Mouse (Mus musculus): Measurements from ENCODE around the gene A930017K11Rik. TPM values are rescaled to one million over a fixed set of nuclear protein-coding genes. Genes with fewer than 3 reads are reported as not detected.

A930017K11Rik gene
- total RNA-seq, 2 experiments from 2014 or later: not detected

Other genes with a start within 250 kb of the A930017K11Rik start
Only the 30 nearest of the 33 such genes appear.
- gene Rpusd1, start 224.9 kb downstream of the A930017K11Rik start, total RNA-seq (2015): 6.0 and 7.0 TPM in 2 replicates
- 3.9 TPM in 2 replicates for gene Rpusd1, start 224.9 kb downstream of the A930017K11Rik start, total RNA-seq (2017)
- 0.16 TPM in 1 of 2 replicates, not detected in the other for gene Mslnl, start 216.5 kb downstream of the A930017K11Rik start, total RNA-seq (2015)
- not detected in 2 replicates for gene Mslnl, start 216.5 kb downstream of the A930017K11Rik start, total RNA-seq (2017)
- gene Msln, start 198.2 kb downstream of the A930017K11Rik start, total RNA-seq (2015): not detected in 2 replicates
- gene Msln, start 198.2 kb downstream of the A930017K11Rik start, total RNA-seq (2017): not detected in 2 replicates
- 11.6 and 14.5 TPM in 2 replicates for gene Narfl, start 178.8 kb downstream of the A930017K11Rik start, total RNA-seq (2015)
- 12.8 and 28.3 TPM in 2 replicates for gene Narfl, start 178.8 kb downstream of the A930017K11Rik start, total RNA-seq (2017)
- gene Haghl, start 166.9 kb downstream of the A930017K11Rik start, total RNA-seq (2015): 10.3 and 10.5 TPM in 2 replicates
- 10.7 and 15.9 TPM in 2 replicates for gene Haghl, start 166.9 kb downstream of the A930017K11Rik start, total RNA-seq (2017)
- not detected in 2 replicates for gene Ccdc78, start 166.0 kb downstream of the A930017K11Rik start, total RNA-seq (2015)
- gene Ccdc78, start 166.0 kb downstream of the A930017K11Rik start, total RNA-seq (2017): 0.16 TPM in 1 of 2 replicates, not detected in the other
- gene Fam173a, start 159.7 kb downstream of the A930017K11Rik start, total RNA-seq (2015): 69.7 and 85.6 TPM in 2 replicates
- gene Fam173a, start 159.7 kb downstream of the A930017K11Rik start, total RNA-seq (2017): 17.7 and 36.5 TPM in 2 replicates
- 0.69 and 7.2 TPM in 2 replicates for gene AC134908.4, start 156.9 kb downstream of the A930017K11Rik start, total RNA-seq (2015)
- not detected in 2 replicates for gene AC134908.4, start 156.9 kb downstream of the A930017K11Rik start, total RNA-seq (2017)
- gene Metrn, start 155.4 kb downstream of the A930017K11Rik start, total RNA-seq (2015): 2.6 and 3.2 TPM in 2 replicates
- 8.3 and 11.2 TPM in 2 replicates for gene Metrn, start 155.4 kb downstream of the A930017K11Rik start, total RNA-seq (2017)
- not detected in 2 replicates for gene Fbxl16, start 143.5 kb downstream of the A930017K11Rik start, total RNA-seq (2015)
- not detected in 2 replicates for gene Fbxl16, start 143.5 kb downstream of the A930017K11Rik start, total RNA-seq (2017)
- 4.6 and 6.9 TPM in 2 replicates for gene Wdr24, start 128.9 kb downstream of the A930017K11Rik start, total RNA-seq (2015)
- gene Wdr24, start 128.9 kb downstream of the A930017K11Rik start, total RNA-seq (2017): 12.3 and 15.1 TPM in 2 replicates
- 6.0 and 7.7 TPM in 2 replicates for gene Jmjd8, start 123.7 kb downstream of the A930017K11Rik start, total RNA-seq (2015)
- 10.6 and 14.4 TPM in 2 replicates for gene Jmjd8, start 123.7 kb downstream of the A930017K11Rik start, total RNA-seq (2017)
- gene Stub1, start 119.2 kb downstream of the A930017K11Rik start, total RNA-seq (2015): 48.4 and 54.7 TPM in 2 replicates
- gene Stub1, start 119.2 kb downstream of the A930017K11Rik start, total RNA-seq (2017): 62.6 and 67.6 TPM in 2 replicates
- gene Rhbdl1, start 115.3 kb downstream of the A930017K11Rik start, total RNA-seq (2015): 0.98 and 1.4 TPM in 2 replicates
- 0.55 and 0.69 TPM in 2 replicates for gene Rhbdl1, start 115.3 kb downstream of the A930017K11Rik start, total RNA-seq (2017)
- gene Gm20683, start 110.8 kb downstream of the A930017K11Rik start, total RNA-seq (2015): 0.07 TPM in 1 of 2 replicates, not detected in the other
- gene Gm20683, start 110.8 kb downstream of the A930017K11Rik start, total RNA-seq (2017): 0.33 TPM in 1 of 2 replicates, not detected in the other
- gene Rhot2, start 107.7 kb downstream of the A930017K11Rik start, total RNA-seq (2015): 14.0 and 15.6 TPM in 2 replicates
- 13.9 and 30.4 TPM in 2 replicates for gene Rhot2, start 107.7 kb downstream of the A930017K11Rik start, total RNA-seq (2017)
- 17.3 and 19.3 TPM in 2 replicates for gene Wdr90, start 91.1 kb downstream of the A930017K11Rik start, total RNA-seq (2015)
- 7.8 and 9.5 TPM in 2 replicates for gene Wdr90, start 91.1 kb downstream of the A930017K11Rik start, total RNA-seq (2017)
- gene Mcrip2, start 83.8 kb downstream of the A930017K11Rik start, total RNA-seq (2015): 1.8 and 3.5 TPM in 2 replicates
- gene Mcrip2, start 83.8 kb downstream of the A930017K11Rik start, total RNA-seq (2017): 3.1 and 4.1 TPM in 2 replicates
- gene Mettl26, start 77.5 kb downstream of the A930017K11Rik start, total RNA-seq (2015): 18.9 and 20.3 TPM in 2 replicates
- gene Mettl26, start 77.5 kb downstream of the A930017K11Rik start, total RNA-seq (2017): 3.7 and 6.0 TPM in 2 replicates
- 1.0 and 1.6 TPM in 2 replicates for gene Wfikkn1, start 71.7 kb downstream of the A930017K11Rik start, total RNA-seq (2015)
- gene Wfikkn1, start 71.7 kb downstream of the A930017K11Rik start, total RNA-seq (2017): 0.04 and 0.15 TPM in 2 replicates
- 7.9 and 12.8 TPM in 2 replicates for gene Rab40c, start 32.8 kb downstream of the A930017K11Rik start, total RNA-seq (2015)
- gene Rab40c, start 32.8 kb downstream of the A930017K11Rik start, total RNA-seq (2017): 9.1 and 16.1 TPM in 2 replicates
- gene Pigq, start 7.6 kb downstream of the A930017K11Rik start, total RNA-seq (2015): 44.2 and 45.2 TPM in 2 replicates
- 33.8 and 36.5 TPM in 2 replicates for gene Pigq, start 7.6 kb downstream of the A930017K11Rik start, total RNA-seq (2017)
- not detected in 2 replicates for gene Nhlrc4, start 7.6 kb downstream of the A930017K11Rik start, total RNA-seq (2015)
- not detected in 2 replicates for gene Nhlrc4, start 7.6 kb downstream of the A930017K11Rik start, total RNA-seq (2017)
- 9.1 and 10.4 TPM in 2 replicates for gene Capn15, start 33.2 kb upstream of the A930017K11Rik start, total RNA-seq (2015)
- gene Capn15, start 33.2 kb upstream of the A930017K11Rik start, total RNA-seq (2017): 3.5 and 3.7 TPM in 2 replicates
- 0.71 and 1.3 TPM in 2 replicates for gene Rab11fip3, start 117.0 kb upstream of the A930017K11Rik start, total RNA-seq (2015)
- 0.70 and 2.5 TPM in 2 replicates for gene Rab11fip3, start 117.0 kb upstream of the A930017K11Rik start, total RNA-seq (2017)
- 4.8 and 5.0 TPM in 2 replicates for gene Decr2, start 137.8 kb upstream of the A930017K11Rik start, total RNA-seq (2015)
- 11.9 and 13.3 TPM in 2 replicates for gene Decr2, start 137.8 kb upstream of the A930017K11Rik start, total RNA-seq (2017)
- 2.3 and 3.5 TPM in 2 replicates for gene Nme4, start 143.0 kb upstream of the A930017K11Rik start, total RNA-seq (2015)
- gene Nme4, start 143.0 kb upstream of the A930017K11Rik start, total RNA-seq (2017): 4.2 and 8.2 TPM in 2 replicates
- gene Tmem8, start 160.7 kb upstream of the A930017K11Rik start, total RNA-seq (2015): 13.1 and 20.1 TPM in 2 replicates
- 11.6 and 14.8 TPM in 2 replicates for gene Tmem8, start 160.7 kb upstream of the A930017K11Rik start, total RNA-seq (2017)
- 74.1 and 78.0 TPM in 2 replicates for gene Mrpl28, start 170.9 kb upstream of the A930017K11Rik start, total RNA-seq (2015)
- gene Mrpl28, start 170.9 kb upstream of the A930017K11Rik start, total RNA-seq (2017): 35.1 and 35.4 TPM in 2 replicates
- 24.2 and 31.9 TPM in 2 replicates for gene Axin1, start 186.1 kb upstream of the A930017K11Rik start, total RNA-seq (2015)
- gene Axin1, start 186.1 kb upstream of the A930017K11Rik start, total RNA-seq (2017): 176 and 255 TPM in 2 replicates